Mouse (Mus musculus) lung, embryonic 16.5 days (tissue): ENCODE data around the gene Nexn. TPM values are rescaled to one million over a fixed set of nuclear protein-coding genes. Genes with fewer than 3 reads are reported as not detected.
A peak's percentile ranks its signal among the peaks of the same experiment; 100 is the strongest.
"Not testable (repeated sequence)": the region's sequence is repeated elsewhere in the genome, so short reads cannot be mapped to it uniquely, and the experiment has no call there.

Experiments
- ATAC-seq: fragments of 200-750 bp; cut with Nextera tagmentation; 2 replicates; pipeline ENCODE4 v1.8.0; 2017; ENCODE audit warnings: low read depth, mild to moderate bottlenecking, moderate library complexity
- H3K27ac ChIP-seq: fragments of 300-500 bp; sonication (generic); 2 replicates; pipeline ENCODE4 v1.5.1; 2014; ENCODE audit warnings: mild to moderate bottlenecking, control low read depth, low read length
- H3K27me3 ChIP-seq: fragments of 300-500 bp; sonication (generic); 2 replicates; pipeline ENCODE4 v1.6.1; 2014; ENCODE audit warnings: low read depth, low read length, mixed read lengths; ENCODE audit not compliant: control insufficient read depth, insufficient read depth
- H3K36me3 ChIP-seq: fragments of 300-500 bp; sonication (generic); 2 replicates; pipeline ENCODE4 v1.6.1; 2014; ENCODE audit warnings: low read length; ENCODE audit not compliant: control insufficient read depth, insufficient read depth
- H3K4me1 ChIP-seq: fragments of 300-500 bp; sonication (generic); replicated peaks from 2 replicates; pipeline ENCODE4 v1.6.1; 2014; ENCODE audit warnings: low read length, mixed read lengths; ENCODE audit not compliant: control insufficient read depth, insufficient read depth
- H3K4me2 ChIP-seq: fragments of 300-500 bp; sonication (generic); 2 replicates; pipeline ENCODE4 v1.6.1; 2014; ENCODE audit warnings: low read depth, low read length, control low read depth
- H3K4me3 ChIP-seq: fragments of 300-500 bp; sonication (generic); 2 replicates; pipeline ENCODE4 v1.5.1; 2014; ENCODE audit warnings: mild to moderate bottlenecking, low read length, control low read depth
- H3K9ac ChIP-seq: fragments of 300-500 bp; sonication (generic); 2 replicates; pipeline ENCODE4 v1.6.1; 2014; ENCODE audit warnings: low read length, control low read depth
- H3K9me3 ChIP-seq: fragments of 300-500 bp; sonication (generic); 2 replicates; pipeline ENCODE4 v1.6.1; 2016; ENCODE audit warnings: low read length; ENCODE audit not compliant: control insufficient read depth
- WGBS: fragments of 180-500 bp; shearing (Covaris S2); extraction: QIAGEN DNeasy Blood & Tissue Kit; methylation state at CpG from one replicate; pipeline ENCODE4 v1.1.7; 2014; 5-methylcytosine and 5-hydroxymethylcytosine counted together
- polyA plus RNA-seq: library from polyadenylated mRNA; unstranded; fragments of >200 nt; fragmentation: Nextera tagmentation; extraction: Ambion mirVana; gene quantifications from 2 replicates; pipeline ENCODE4 v1.2.1, GENCODE M21; 2015

Nexn gene
- polyA plus RNA-seq, 1 experiment from 2014 or later, result 79.2 TPM

DNA sequence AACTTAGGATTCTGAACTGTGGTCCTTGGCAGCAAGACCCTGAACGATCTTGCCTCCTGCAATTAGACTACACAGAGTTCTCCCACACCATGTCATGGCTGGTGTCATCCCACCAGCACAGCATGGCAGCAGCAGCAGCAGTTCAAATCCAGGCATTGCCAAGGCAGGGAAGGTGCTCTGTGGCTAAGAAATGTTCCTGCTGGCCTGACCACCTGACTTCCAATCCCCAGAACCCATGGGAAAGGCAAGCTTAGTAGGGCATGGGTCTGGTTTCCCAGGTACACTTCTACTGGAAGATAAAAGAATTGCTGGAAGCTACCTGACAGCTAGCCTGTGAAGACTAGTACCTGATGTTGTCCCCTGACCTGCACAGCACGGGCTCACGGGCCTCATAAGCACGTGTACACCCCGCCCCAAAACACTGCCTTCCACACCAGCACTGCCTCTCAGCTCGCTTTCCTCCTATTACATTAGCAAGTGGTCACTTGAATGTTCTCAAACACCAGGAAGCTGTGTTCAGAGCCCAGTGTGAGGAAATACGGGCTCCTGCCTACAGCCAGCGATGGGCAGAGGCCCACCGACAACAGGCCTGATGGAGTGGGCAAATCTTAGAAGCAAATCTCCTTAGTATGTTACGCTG is 5.0 kb upstream of the Nexn start:
- peaks cover 2% of the 10 kb centered on the region; the same call in 1 of the 2 replicates for H3K36me3 ChIP-seq
- no peak overlapping the region for H3K4me2 ChIP-seq
- no peak overlapping the region for H3K27ac ChIP-seq
- H3K4me1 ChIP-seq, result peaks cover 6% of the 10 kb centered on the region; the same call in 1 of the 2 replicates
- H3K9me3 ChIP-seq, result no peaks in the 10 kb centered on the region
- no peaks in the 10 kb centered on the region; the same call in 1 of the 2 replicates for H3K27me3 ChIP-seq
- no peak for ATAC-seq
- 69% methylated on average over 10 of the region's 10 CpGs for WGBS
- no peak overlapping the region for H3K4me3 ChIP-seq
- H3K9ac ChIP-seq, result no peak overlapping the region

DNA sequence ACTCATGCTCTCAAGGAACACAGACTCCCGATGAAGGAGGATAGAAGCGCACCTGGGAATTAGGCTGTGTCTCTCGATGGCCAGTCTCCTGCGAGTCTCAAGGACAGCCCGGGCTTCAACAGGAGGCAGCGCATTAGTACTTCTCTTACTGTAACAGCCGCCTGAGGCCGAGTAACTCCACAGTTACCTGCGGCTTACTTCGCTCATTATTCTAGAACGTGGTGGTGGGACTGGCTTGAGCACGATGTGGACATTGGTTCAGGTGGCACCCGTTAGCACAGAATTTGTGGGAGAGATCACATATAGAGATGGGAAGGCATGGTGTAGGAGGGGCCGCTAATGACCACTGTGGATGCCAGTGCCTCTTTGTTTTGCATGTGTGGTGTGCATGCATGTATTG is 1.9 kb upstream of the Nexn start:
- H3K4me1 ChIP-seq, result peaks cover 7% of the 10 kb centered on the region; the same call in 1 of the 2 replicates
- no peak for ATAC-seq
- H3K4me2 ChIP-seq, result no peak overlapping the region
- no peak overlapping the region for H3K4me3 ChIP-seq
- H3K36me3 ChIP-seq, result no peaks in the 10 kb centered on the region
- H3K27ac ChIP-seq, result no peak overlapping the region
- H3K9ac ChIP-seq, result no peak overlapping the region
- H3K27me3 ChIP-seq, result no peaks in the 10 kb centered on the region; the same call in 1 of the 2 replicates
- WGBS, result 91% methylated on average over 14 of the region's 14 CpGs
- no peaks in the 10 kb centered on the region for H3K9me3 ChIP-seq

DNA sequence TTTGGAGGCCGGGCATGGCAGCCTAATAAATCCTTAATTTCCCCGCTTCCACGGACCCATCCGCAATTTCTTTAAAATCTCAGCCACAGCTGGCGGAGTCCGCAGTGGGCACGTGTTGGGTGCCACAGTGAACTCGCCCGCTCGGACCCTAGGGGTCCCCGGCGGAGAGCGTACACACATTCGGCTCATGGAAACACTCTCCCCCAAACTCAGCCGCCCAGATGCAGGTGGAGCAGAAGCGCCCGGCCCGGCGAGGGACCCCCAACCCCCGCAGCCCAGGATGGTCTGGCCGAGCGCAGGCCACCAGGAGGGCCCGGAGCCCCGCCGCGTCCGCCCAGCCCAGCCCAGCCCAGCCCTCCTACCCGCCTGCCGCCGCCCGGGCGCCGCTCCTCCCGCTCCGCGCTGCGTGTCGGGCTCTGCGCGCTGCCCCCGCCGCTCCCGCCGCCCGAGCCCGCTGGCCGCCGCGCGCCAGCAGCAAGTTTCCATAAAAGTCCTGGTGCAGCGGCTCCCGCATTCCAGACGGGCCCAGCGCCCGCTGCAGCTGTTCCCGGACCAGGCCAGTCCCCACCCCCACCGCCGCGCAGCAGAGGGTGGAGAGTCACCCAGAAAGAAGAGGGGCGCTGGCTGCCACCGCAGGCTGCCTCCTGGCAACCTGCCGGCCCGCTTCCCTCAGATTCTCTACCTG is 657 bp downstream of the Nexn start:
- Histone ChIP-seq H3K4me1 (peaks cover 21% of the 10 kb centered on the region), H3K9me3 (no peaks in the 10 kb centered on the region), H3K27me3 (no peaks in the 10 kb centered on the region; the same call in 1 of the 2 replicates), H3K4me2 (peak overlapping the region; percentile 89), H3K36me3 (no peaks in the 10 kb centered on the region), H3K9ac (peak overlapping the region; percentile 88), H3K27ac (peak overlapping the region; percentile 96), H3K4me3 (peak overlapping the region; percentile 70)
- WGBS, result 1% methylated on average over 62 of the region's 63 CpGs
- peak; percentile 91 for ATAC-seq

DNA sequence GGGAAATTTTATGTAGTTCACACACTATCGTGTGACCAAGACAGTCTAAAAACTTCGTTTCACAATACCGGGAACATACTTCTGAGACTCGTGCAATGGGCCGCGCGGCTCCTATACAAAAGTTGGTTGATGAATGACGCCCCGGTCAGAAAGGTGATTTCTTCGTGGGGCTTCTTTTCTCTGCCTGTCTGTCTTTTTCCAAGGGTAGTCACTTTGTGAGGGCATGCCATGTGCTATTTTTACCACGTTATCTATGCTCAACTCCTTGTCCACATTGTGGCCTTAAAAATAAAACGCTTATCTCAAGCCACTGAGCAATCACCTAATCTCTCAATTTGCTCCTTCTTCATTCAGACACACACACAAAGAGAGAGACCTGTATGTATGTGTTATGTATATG is 1.3 kb downstream of the Nexn start:
- peaks cover 21% of the 10 kb centered on the region for H3K4me1 ChIP-seq
- H3K4me3 ChIP-seq, result peak overlapping the region; percentile 70
- no peaks in the 10 kb centered on the region; the same call in 1 of the 2 replicates for H3K27me3 ChIP-seq
- H3K9ac ChIP-seq, result peak overlapping the region; percentile 88
- H3K9me3 ChIP-seq, result no peaks in the 10 kb centered on the region
- ATAC-seq, result no peak
- peak overlapping the region; percentile 96 for H3K27ac ChIP-seq
- H3K36me3 ChIP-seq, result no peaks in the 10 kb centered on the region
- 19% methylated on average over 12 of the region's 12 CpGs for WGBS
- H3K4me2 ChIP-seq, result peak overlapping the region; percentile 89

DNA sequence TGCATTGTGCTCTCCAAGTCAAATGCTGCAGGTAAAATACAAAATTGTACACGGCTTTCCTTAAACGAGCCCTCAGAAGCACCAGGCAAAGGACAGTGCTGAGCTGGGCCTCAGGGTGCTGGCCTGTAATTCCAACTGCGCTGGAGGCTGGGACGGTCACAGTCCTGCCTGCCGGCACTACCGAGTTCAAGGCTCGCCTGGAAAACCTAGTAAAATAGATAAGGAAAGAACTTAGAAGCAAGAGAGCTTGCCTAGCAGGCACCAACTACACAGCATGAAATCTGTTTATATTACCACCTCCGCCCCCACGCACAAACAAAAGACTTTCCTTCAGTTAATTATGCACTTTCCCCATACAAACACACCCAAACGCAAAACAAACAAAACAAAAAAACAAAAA is 1.8 kb downstream of the Nexn start:
- H3K9me3 ChIP-seq, result no peaks in the 10 kb centered on the region
- peak overlapping the region; percentile 88 for H3K9ac ChIP-seq
- peak overlapping the region; percentile 70 for H3K4me3 ChIP-seq
- peak overlapping the region; percentile 89 for H3K4me2 ChIP-seq
- ATAC-seq, result no peak
- no peaks in the 10 kb centered on the region; the same call in 1 of the 2 replicates for H3K27me3 ChIP-seq
- H3K36me3 ChIP-seq, result no peaks in the 10 kb centered on the region
- 25% methylated on average over 10 of the region's 10 CpGs for WGBS
- H3K27ac ChIP-seq, result peak overlapping the region; percentile 96
- peaks cover 21% of the 10 kb centered on the region for H3K4me1 ChIP-seq

DNA sequence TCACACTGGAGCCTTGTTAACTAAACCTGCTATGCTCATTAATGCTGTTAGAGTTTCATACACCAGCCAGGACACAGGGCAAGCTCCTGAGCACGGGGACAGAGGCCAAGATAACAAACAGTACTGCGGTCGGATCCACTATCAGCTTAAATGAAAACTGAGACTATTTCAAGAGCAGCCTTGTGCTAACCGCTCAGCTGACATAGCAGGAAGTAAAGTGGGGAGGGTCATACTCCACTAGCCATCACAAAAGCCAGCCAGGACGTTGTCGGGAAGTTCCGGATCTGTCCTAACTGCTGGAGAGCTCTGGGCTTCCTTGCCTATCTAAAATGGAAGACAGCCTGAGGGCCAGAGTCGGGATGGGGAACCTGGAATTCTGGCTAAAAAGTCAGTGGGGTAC is 4.2 kb downstream of the Nexn start:
- no peaks in the 10 kb centered on the region for H3K36me3 ChIP-seq
- H3K27me3 ChIP-seq, result no peaks in the 10 kb centered on the region
- H3K4me2 ChIP-seq, result peak overlapping the region; percentile 89
- peak overlapping the region; percentile 23 for H3K4me3 ChIP-seq
- peak overlapping the region; percentile 23 for H3K27ac ChIP-seq
- peaks cover 21% of the 10 kb centered on the region for H3K4me1 ChIP-seq
- no peak for ATAC-seq
- no peaks in the 10 kb centered on the region for H3K9me3 ChIP-seq
- H3K9ac ChIP-seq, result peak overlapping the region; percentile 54
- WGBS, result 13% methylated on average over 8 of the region's 8 CpGs

DNA sequence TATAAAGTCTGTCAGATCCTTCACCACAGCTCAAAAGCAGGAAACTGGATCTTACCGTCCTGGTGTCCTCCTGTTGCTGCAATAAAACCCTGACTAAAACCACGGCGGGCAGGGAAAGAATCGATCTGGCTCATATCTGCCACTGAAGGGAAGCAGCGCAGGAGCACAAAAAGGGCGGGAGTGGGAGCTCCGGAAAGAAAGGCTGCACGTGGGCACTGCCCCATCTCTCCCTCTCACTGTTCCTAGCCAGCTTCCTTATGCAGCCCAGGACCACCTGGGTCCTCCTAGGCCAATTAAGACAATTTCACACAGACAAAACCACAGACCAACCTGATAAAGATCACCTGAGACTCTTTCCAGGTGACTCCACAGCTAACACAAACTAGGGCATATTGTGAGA is 4.7 kb downstream of the Nexn start:
- Histone ChIP-seq H3K27me3 (no peaks in the 10 kb centered on the region), H3K9me3 (no peaks in the 10 kb centered on the region), H3K4me2 (peak overlapping the region; percentile 89), H3K9ac (peak overlapping the region; percentile 54), H3K27ac (peak overlapping the region; percentile 23), H3K36me3 (no peaks in the 10 kb centered on the region), H3K4me3 (no peak overlapping the region), H3K4me1 (peaks cover 18% of the 10 kb centered on the region)
- 44% methylated on average over 8 of the region's 8 CpGs for WGBS
- no peak for ATAC-seq

DNA sequence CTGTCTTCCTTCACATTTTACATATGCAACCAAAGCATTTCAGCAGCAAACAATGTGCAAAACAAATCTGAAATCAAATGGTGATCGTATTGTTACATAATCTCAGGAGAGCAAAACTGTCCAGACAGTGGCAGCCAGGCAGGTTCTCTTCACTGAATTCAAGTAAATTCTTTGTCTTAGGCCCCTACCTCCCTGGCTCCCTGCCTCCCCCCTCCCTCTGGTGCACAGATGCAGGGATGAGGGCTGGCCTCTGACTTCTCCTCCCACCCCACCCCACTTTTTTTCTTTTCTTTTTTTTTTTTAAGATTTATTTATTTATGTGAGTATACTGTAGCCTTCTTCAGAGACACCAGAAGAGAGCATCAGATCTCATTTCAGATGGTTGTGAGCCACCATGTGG is 5.8 kb downstream of the Nexn start:
- Histone ChIP-seq H3K9ac (no peak overlapping the region), H3K27me3 (no peaks in the 10 kb centered on the region), H3K27ac (no peak overlapping the region), H3K36me3 (no peaks in the 10 kb centered on the region), H3K4me2 (no peak overlapping the region), H3K9me3 (no peaks in the 10 kb centered on the region), H3K4me1 (peaks cover 14% of the 10 kb centered on the region), H3K4me3 (no peak overlapping the region)
- WGBS, result 98% methylated on average over 1 of the region's 1 CpGs
- ATAC-seq, result no peak

DNA sequence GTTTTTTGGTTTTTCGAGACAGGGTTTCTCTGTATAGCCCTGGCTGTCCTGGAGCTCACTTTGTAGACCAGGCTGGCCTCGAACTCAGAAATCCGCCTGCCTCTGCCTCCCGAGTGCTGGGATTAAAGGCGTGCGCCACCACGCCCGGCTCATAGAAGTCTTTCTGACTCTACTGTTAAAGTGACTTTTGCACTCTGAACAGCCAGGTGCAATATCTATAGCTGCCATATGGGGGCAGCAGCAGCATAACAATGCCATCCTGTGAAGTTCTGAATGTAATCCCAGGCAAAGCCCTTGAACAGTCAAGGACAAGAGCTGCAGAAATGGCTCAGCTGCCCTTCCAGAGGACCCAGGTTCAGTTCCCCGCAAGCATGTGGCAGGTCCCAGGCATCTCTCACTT is 6.7 kb downstream of the Nexn start:
- not testable (repeated sequence) for H3K4me2 ChIP-seq, H3K36me3 ChIP-seq, H3K4me3 ChIP-seq, H3K9ac ChIP-seq, H3K27me3 ChIP-seq, H3K27ac ChIP-seq, H3K9me3 ChIP-seq
- WGBS, result 25% methylated on average over 8 of the region's 9 CpGs
- H3K4me1 ChIP-seq, result peaks cover 14% of the 10 kb centered on the region
- ATAC-seq, result peak; percentile 60
